Mouse (Mus musculus): Measurements from ENCODE around the gene Cdk4. TPM values are rescaled to one million over a fixed set of nuclear protein-coding genes. Genes with fewer than 3 reads are reported as not detected.
A peak's percentile ranks its signal among the peaks of the same experiment; 100 is the strongest.
"Not testable (repeated sequence)": the region's sequence is repeated elsewhere in the genome, so short reads cannot be mapped to it uniquely, and the experiment has no call there.

Gene Cdk4
- polyA plus RNA-seq, 1 experiment from 2014 or later, result 1,322 TPM

DNA sequence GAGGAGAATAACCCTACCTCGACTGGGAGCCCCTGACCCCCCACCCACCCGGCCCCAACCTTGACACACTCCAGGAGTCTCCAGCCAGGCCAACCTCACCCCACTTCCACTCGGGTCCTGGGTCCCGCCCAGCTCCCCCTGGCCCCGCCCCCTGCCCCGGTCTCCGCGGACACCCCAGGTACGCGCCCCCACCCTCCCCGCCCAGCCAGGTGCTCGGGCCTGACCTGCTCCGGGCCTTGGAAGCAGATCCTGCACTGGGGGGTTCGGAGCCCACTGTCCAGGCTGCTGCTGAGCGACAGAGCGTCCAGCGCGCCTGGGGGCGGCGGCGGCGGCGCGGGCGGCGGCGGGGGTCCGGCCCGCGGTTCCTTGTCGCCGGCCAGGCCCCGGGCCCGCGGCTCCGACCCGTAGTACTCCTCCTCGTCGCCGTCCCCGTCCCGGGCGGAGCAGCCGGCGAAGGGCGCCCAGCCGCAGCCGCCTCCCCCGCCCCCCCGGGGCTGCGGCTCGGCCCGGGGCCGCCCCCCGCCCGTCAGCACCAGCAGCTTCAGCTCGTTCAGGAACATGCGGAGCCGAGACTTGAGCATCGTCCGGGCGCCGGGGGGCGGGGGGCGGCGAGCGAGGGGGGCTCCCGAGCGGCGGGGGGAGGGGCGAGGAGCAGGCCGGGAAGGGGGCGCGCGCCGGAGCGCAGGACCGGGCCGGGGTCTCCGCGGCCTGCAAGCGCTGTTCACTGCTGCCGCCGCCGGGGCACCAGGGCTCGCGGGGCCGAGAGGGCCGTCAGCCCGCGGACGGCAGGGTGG is 4.0 kb upstream of the Cdk4 start:
- no peak for ATAC-seq (ENCODE audit: insufficient number of reproducible peaks, low FRiP score, low TSS enrichment, low read depth)
- 0% methylated on average over 31 of the region's 92 CpGs for WGBS
- peaks cover 24% of the 10 kb centered on the region for H3K4me1 ChIP-seq
- peaks cover 16% of the 10 kb centered on the region for H3K27me3 ChIP-seq
- peaks cover 27% of the 10 kb centered on the region for H3K36me3 ChIP-seq
- peak overlapping the region; percentile 67 for H3K27ac ChIP-seq
- peak overlapping the region; percentile 80 for H3K9ac ChIP-seq
- peak overlapping the region; percentile 95 for H3K4me2 ChIP-seq
- H3K4me3 ChIP-seq, result peak overlapping the region; percentile 87
- no peaks in the 10 kb centered on the region for H3K9me3 ChIP-seq

DNA sequence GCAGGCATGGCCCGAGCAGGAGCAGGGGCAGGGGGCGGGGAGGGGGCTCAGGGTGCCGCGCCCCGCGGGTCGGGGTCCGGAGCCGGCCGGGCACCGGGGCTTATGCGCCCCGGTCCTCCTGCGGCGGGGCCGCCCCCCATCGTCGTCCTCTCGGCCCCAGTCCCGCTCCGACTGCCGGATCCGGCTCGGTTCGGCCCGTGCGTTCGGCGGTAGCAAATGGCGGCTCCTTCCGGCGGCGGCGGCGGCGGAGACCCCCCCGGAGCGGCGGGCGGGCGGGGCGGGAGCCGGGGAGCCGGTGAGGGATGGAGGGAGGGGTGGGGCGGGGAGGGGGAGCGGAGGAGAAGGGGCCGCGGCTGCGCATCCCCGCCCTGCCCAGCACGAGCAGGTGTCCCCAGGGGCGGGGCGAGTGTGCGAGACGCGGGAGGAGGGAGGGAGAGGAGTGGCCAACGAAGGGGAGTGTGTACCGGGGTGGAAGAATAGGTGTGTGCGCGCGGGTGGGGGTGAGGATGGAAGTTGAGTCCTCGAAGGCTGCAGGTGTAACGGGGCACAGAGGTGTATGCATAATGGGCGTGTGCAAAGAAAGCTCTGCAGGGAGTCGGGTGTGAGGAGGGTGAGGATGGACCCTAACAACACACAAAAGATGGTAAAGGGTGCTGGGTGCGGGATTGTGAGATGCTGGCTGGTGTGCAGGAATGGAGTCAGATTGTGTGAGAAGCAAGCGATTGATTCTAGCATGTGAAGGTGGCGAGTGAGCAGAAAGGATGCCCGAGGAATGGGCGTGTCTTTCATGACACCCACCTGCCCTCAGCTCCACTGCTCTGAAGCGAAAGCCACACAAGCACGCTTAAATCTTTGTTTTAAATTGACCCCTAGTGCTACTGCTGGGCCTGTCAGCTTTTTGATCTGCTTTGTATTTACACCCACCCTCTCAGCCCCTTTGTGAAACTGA is 3.1 kb upstream of the Cdk4 start, which contains the start of gene March9:
Gene March9, minus strand, starts transcription at position 217 of the 949 bp plus-strand sequence.
- Histone ChIP-seq H3K27ac (peak within 1 kb of the TSS; percentile 67), H3K9me3 (no peaks in the 10 kb centered on the region), H3K36me3 (peaks cover 29% of the 10 kb centered on the region), H3K4me1 (peaks cover 33% of the 10 kb centered on the region), H3K9ac (peak within 1 kb of the TSS; percentile 80), H3K4me2 (peak within 1 kb of the TSS; percentile 95), H3K4me3 (peak within 1 kb of the TSS; percentile 87), H3K27me3 (peaks cover 16% of the 10 kb centered on the region)
- under 1% methylated on average over 54 of the region's 72 CpGs for WGBS
- ATAC-seq (ENCODE audit: insufficient number of reproducible peaks, low FRiP score, low TSS enrichment, low read depth), result no peak

GRCm38 (mm10) chr10:127061085-127061484 is 2.2 kb upstream of the Cdk4 start:
- Histone ChIP-seq H3K36me3 (peaks cover 30% of the 10 kb centered on the region), H3K4me1 (peaks cover 36% of the 10 kb centered on the region), H3K4me3 (no peak overlapping the region), H3K9ac (no peak overlapping the region), H3K27ac (no peak overlapping the region), H3K9me3 (no peaks in the 10 kb centered on the region), H3K4me2 (no peak overlapping the region), H3K27me3 (peaks cover 16% of the 10 kb centered on the region)
- ATAC-seq (ENCODE audit: insufficient number of reproducible peaks, low FRiP score, low TSS enrichment, low read depth), result no peak
- 46% methylated on average over 5 of the region's 5 CpGs for WGBS

DNA sequence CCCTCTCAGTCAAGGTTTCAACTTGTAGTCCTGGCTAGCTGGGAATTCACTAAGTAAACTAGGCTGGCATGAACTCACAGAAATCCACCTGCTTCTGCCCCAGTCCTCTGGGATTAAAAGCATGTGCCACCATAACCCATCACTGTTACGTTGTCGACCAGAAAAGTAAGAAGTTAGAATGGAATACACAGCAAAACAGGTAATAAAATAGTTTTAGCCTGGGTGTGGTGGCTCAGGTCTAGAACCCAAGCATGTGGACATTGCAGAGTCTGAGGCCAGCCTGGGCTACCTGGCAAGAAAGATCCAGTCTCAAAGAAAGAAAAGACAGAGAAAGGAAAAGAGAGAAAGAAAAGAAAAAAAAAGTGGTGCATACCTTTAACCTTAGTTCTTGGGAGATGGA is 1.8 kb upstream of the Cdk4 start:
- no peak overlapping the region for H3K9ac ChIP-seq
- no peak overlapping the region for H3K27ac ChIP-seq
- H3K36me3 ChIP-seq, result peaks cover 30% of the 10 kb centered on the region
- H3K4me2 ChIP-seq, result no peak overlapping the region
- no peaks in the 10 kb centered on the region for H3K9me3 ChIP-seq
- no peak for ATAC-seq (ENCODE audit: insufficient number of reproducible peaks, low FRiP score, low TSS enrichment, low read depth)
- no peak overlapping the region for H3K4me3 ChIP-seq
- peaks cover 37% of the 10 kb centered on the region for H3K4me1 ChIP-seq
- peaks cover 16% of the 10 kb centered on the region for H3K27me3 ChIP-seq
- 65% methylated on average over 2 of the region's 2 CpGs for WGBS

DNA sequence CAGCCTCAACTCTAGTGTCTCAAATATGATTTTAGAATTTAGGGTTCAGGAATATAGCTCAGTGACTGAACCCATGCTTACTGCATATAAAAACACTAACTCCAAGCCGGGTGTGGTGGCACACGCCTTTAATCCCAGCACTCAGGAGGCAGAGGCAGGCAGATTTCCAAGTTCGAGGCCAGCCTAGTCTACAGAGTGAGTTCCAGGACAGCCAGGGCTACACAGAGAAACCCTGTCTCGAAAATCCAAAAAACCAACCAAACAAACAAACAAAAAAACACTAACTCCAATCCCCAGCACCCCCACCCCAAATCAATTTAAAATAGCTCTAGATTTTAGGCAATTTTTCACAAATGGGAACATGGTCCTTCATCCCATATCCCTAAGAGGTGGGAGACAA is 1.2 kb upstream of the Cdk4 start:
- WGBS, result 81% methylated on average over 4 of the region's 4 CpGs

DNA sequence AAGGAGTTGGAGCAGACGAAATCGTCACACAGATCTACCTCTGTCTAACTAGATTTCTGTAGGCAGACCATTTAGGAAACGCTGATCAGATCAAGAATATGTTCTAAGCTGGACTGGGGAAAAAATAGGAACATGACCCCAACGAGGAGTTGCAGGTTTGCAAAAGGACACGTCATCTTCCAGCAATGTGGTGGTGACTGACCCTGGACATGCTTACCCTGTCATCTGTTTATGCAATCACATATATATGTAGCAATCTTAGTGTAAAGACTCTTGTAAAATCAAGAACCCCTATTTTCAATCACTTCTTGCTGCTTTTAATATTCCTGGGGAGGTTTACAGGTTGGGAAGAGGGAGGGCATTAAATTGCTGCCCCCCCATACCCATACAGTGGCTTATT is 831 bp upstream of the Cdk4 start:
- Histone ChIP-seq H3K27ac (no peak overlapping the region), H3K4me2 (no peak overlapping the region), H3K9ac (no peak overlapping the region), H3K4me3 (no peak overlapping the region), H3K9me3 (no peaks in the 10 kb centered on the region), H3K27me3 (peaks cover 13% of the 10 kb centered on the region), H3K36me3 (peaks cover 31% of the 10 kb centered on the region), H3K4me1 (peaks cover 37% of the 10 kb centered on the region)
- no peak for ATAC-seq (ENCODE audit: insufficient number of reproducible peaks, low FRiP score, low TSS enrichment, low read depth)
- 70% methylated on average over 5 of the region's 5 CpGs for WGBS

More for the DNA sequence above, 1.2 kb upstream of the Cdk4 start:
- not testable (repeated sequence) for H3K4me2 ChIP-seq; H3K9ac ChIP-seq; H3K27ac ChIP-seq; H3K9me3 ChIP-seq; H3K4me3 ChIP-seq; ATAC-seq (ENCODE audit: insufficient number of reproducible peaks, low FRiP score, low TSS enrichment, low read depth)
- H3K36me3 ChIP-seq, result peaks cover 31% of the 10 kb centered on the region
- peaks cover 37% of the 10 kb centered on the region for H3K4me1 ChIP-seq
- peaks cover 16% of the 10 kb centered on the region for H3K27me3 ChIP-seq

GRCm38 (mm10) chr10:127063913-127064870 is 858 bp downstream of the Cdk4 start:
- H3K4me1 ChIP-seq, result peaks cover 38% of the 10 kb centered on the region
- peak overlapping the region; percentile 82 for H3K4me3 ChIP-seq
- no peak for ATAC-seq (ENCODE audit: insufficient number of reproducible peaks, low FRiP score, low TSS enrichment, low read depth)
- H3K4me2 ChIP-seq, result peak overlapping the region; percentile 76
- H3K9me3 ChIP-seq, result no peaks in the 10 kb centered on the region
- H3K27ac ChIP-seq, result peak overlapping the region; percentile 88
- H3K9ac ChIP-seq, result peak overlapping the region; percentile 80
- H3K36me3 ChIP-seq, result peaks cover 40% of the 10 kb centered on the region
- H3K27me3 ChIP-seq, result peaks cover 13% of the 10 kb centered on the region
- 10% methylated on average over 37 of the region's 37 CpGs for WGBS

GRCm38 (mm10) chr10:127065981-127066380 is 2.6 kb downstream of the Cdk4 start:
- Histone ChIP-seq H3K27me3 (peaks cover 4% of the 10 kb centered on the region; the same call in 1 of the 2 replicates), H3K4me2 (no peak overlapping the region), H3K9me3 (no peaks in the 10 kb centered on the region), H3K27ac (no peak overlapping the region), H3K4me1 (peaks cover 36% of the 10 kb centered on the region), H3K4me3 (no peak overlapping the region), H3K9ac (no peak overlapping the region), H3K36me3 (peaks cover 40% of the 10 kb centered on the region)
- no peak for ATAC-seq (ENCODE audit: insufficient number of reproducible peaks, low FRiP score, low TSS enrichment, low read depth)
- WGBS, result 86% methylated on average over 9 of the region's 9 CpGs

DNA sequence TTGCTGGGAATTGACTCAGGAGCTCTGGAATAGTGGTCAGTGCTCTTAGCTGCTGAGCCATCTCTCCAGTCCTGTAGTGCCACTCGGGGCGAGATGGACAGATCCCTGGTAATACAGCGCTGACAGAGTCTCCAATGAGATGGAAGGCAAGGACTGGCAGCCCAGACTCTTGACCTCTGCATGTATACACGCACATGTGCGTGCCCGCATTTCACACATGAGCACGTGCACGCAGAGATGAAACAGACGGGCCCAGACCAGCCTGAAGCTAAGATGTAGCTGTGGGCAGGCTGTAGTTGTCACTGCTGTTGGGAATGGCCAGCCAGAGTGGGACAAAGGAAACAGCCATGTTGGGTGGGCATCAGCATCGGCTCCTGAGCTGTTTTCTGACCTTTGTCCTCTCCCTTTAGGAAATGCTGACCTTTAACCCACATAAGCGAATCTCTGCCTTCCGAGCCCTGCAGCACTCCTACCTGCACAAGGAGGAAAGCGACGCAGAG is 3.2 kb downstream of the Cdk4 start:
- 93% methylated on average over 14 of the region's 14 CpGs for WGBS
- Histone ChIP-seq H3K36me3 (peaks cover 40% of the 10 kb centered on the region), H3K27me3 (no peaks in the 10 kb centered on the region), H3K9ac (no peak overlapping the region), H3K4me1 (peaks cover 39% of the 10 kb centered on the region), H3K4me3 (no peak overlapping the region), H3K4me2 (no peak overlapping the region), H3K27ac (no peak overlapping the region), H3K9me3 (no peaks in the 10 kb centered on the region)
- no peak for ATAC-seq (ENCODE audit: insufficient number of reproducible peaks, low FRiP score, low TSS enrichment, low read depth)

DNA sequence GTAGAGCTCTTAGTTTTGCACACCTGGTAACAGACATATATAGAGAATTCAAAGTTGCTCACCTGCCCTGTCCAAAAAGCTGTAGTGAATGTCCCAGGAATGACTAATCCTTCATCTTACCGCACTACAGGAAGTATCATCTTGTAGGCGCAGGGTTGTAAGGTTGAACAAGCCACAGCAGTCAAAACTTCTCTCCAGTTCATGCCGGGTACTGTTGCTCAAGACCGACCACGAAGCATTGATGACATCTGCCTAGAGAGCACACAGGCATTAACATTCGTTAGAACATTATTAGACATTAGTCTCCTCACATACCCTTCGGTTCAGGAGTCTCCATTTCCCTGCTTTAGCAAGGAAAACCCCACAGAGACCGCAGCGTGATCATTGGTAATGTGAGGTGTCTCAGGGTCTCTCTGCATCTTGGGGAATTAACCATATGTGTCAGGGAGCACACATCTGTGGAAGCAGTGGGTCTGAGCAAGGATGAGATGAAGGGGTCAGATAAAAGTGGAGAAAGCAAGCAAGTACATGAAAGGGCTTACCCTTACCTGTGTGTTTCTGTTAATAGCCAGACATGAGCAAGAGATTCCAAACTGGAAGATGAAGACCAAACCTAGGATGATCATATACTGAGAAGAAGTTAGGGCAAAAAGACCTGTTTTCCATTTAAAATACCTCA is 5.2 kb downstream of the Cdk4 start:
- ATAC-seq (ENCODE audit: insufficient number of reproducible peaks, low FRiP score, low TSS enrichment, low read depth), result no peak
- H3K9ac ChIP-seq, result peak overlapping the region; percentile 10; the same call in 1 of the 2 replicates
- H3K4me1 ChIP-seq, result peaks cover 39% of the 10 kb centered on the region
- WGBS, result 71% methylated on average over 9 of the region's 9 CpGs
- H3K4me2 ChIP-seq, result peak overlapping the region; percentile 74
- H3K27me3 ChIP-seq, result no peaks in the 10 kb centered on the region
- H3K27ac ChIP-seq, result peak overlapping the region; percentile 95
- peaks cover 40% of the 10 kb centered on the region for H3K36me3 ChIP-seq
- H3K4me3 ChIP-seq, result peak overlapping the region; percentile 68
- H3K9me3 ChIP-seq, result no peaks in the 10 kb centered on the region
